Mouse (Mus musculus) embryonic facial prominence, embryonic 12.5 days (tissue): ENCODE measurements around the gene Hist1h2bn. TPM values are rescaled to one million over a fixed set of nuclear protein-coding genes. Genes with fewer than 3 reads are reported as not detected.
"Not testable (repeated sequence)": the region's sequence is repeated elsewhere in the genome, so short reads cannot be mapped to it uniquely, and the experiment has no call there.

Experiments used
- ATAC-seq: fragments of 200-750 bp; cut with Nextera tagmentation; 2 replicates; pipeline ENCODE4 v1.8.0; 2017; ENCODE audit not compliant: insufficient number of reproducible peaks, insufficient read depth, low FRiP score, low TSS enrichment
- H3K27ac ChIP-seq: fragments of 300-500 bp; sonication (generic); 2 replicates; pipeline ENCODE4 v1.5.1; 2016; ENCODE audit warnings: mild to moderate bottlenecking
- H3K27me3 ChIP-seq: fragments of 300-500 bp; sonication (generic); 2 replicates; pipeline ENCODE4 v1.6.1; 2016; ENCODE audit warnings: mild to moderate bottlenecking, moderate library complexity
- H3K36me3 ChIP-seq: fragments of 300-500 bp; sonication (generic); 2 replicates; pipeline ENCODE4 v1.6.1; 2016; ENCODE audit warnings: mild to moderate bottlenecking
- H3K4me1 ChIP-seq: fragments of 300-500 bp; sonication (generic); 2 replicates; pipeline ENCODE4 v1.6.1; 2016
- H3K4me2 ChIP-seq: fragments of 300-500 bp; sonication (generic); replicated peaks from 2 replicates; pipeline ENCODE4 v1.6.1; 2016; ENCODE audit warnings: mild to moderate bottlenecking, moderate library complexity
- H3K4me3 ChIP-seq: fragments of 300-500 bp; sonication (generic); 2 replicates; pipeline ENCODE4 v1.5.1; 2016; ENCODE audit warnings: mild to moderate bottlenecking
- H3K9ac ChIP-seq: fragments of 300-500 bp; sonication (generic); 2 replicates; pipeline ENCODE4 v1.6.1; 2016; ENCODE audit warnings: mild to moderate bottlenecking, moderate library complexity
- H3K9me3 ChIP-seq: fragments of 300-500 bp; sonication (generic); 2 replicates; pipeline ENCODE4 v1.6.1; 2016; ENCODE audit warnings: mild to moderate bottlenecking, moderate library complexity
- WGBS: fragments of 180-500 bp; shearing (Covaris S2); methylation state at CpG from one replicate; pipeline ENCODE4 v1.1.7; 2016; 5-methylcytosine and 5-hydroxymethylcytosine counted together
- polyA plus RNA-seq: library from polyadenylated mRNA; unstranded; fragments of >200 nt; fragmentation: Nextera tagmentation; extraction: Ambion mirVana; gene quantifications from 2 replicates; pipeline ENCODE4 v1.2.1, GENCODE M21; 2016

Gene Hist1h2bn
- polyA plus RNA-seq, 1 experiment from 2014 or later: 4.3 TPM

DNA sequence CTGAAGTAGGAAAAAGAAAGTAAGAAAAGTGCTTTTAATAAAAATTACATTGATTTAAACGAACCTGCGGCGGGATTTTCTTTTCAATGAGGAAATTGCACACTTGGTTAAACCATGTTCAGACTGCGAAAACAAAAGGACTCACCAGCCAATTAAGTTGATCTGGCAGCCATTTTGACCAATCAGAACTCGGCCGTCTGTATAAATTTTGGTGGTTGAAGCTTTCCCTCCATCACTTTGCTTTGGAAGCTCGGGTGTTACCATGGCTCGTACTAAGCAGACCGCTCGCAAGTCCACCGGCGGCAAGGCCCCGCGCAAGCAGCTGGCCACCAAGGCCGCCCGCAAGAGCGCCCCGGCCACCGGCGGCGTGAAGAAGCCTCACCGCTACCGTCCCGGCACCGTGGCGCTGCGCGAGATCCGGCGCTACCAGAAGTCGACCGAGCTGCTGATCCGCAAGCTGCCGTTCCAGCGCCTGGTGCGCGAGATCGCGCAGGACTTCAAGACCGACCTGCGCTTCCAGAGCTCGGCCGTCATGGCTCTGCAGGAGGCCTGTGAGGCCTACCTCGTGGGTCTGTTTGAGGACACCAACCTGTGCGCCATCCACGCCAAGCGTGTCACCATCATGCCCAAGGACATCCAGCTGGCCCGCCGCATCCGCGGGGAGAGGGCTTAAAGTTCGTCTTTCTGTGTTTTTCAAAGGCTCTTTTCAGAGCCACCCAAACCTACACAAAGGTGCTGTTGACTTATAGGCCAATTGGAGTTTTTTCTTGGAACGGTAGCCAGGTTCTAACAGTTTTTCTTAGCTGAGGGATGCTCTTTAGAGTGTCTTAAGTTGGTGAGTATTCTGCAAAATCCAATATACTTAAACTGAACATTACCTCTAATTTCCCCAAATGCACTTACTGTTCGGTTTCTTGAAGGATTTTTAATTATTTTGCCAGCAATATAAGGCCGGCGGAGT lies 36.2 kb upstream of the Hist1h2bn start, which contains the start of gene Hist1h3h:
Gene Hist1h3h (plus strand): TSS at position 263 of the 961 bp plus-strand sequence.
- H3K27me3 ChIP-seq, H3K9me3 ChIP-seq, H3K36me3 ChIP-seq: not testable (repeated sequence)
- under 1% methylated on average over 26 of the region's 56 CpGs for WGBS
- H3K27ac ChIP-seq: peak within 1 kb of the TSS; percentile 98
- peak within 1 kb of the TSS; percentile 49 for H3K4me3 ChIP-seq
- peak within 1 kb of the TSS; percentile 72 for H3K9ac ChIP-seq
- H3K4me1 ChIP-seq: peaks cover 28% of the 10 kb centered on the region
- ATAC-seq: peak; percentile 36; the same call in 1 of the 2 replicates
- H3K4me2 ChIP-seq: peak within 1 kb of the TSS; percentile 85

DNA sequence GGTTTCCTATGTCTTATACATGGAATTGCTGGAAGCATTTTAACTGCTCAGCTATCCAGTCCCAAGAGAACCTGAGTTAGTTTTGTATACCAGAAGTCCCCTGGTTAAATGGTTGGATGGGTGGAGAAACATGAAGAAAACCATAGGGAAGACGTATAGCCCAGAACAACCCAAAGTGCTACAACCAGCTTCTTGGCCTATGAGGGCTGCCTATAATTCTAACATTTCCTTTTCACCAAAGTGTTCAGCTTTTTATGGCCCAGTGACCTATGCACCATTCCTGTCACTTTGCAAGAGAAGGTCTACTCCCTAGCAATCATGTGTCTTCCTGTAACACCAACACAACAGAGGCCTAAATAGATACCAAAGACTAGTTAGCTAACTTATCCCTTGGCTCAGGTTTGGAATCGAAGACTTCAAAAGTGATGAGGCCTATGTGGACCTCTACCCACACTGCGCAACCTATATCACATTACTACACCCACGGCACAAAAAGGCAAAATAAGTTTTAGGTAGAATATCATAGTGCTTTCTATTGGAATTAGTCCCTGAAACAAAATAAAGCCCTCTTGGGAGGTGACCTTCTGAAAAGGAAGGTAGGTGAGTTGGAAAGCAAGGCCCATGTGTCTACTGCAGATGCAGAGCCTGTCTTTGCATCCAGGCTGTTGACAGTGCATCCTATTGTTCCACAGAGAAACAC lies 35.4 kb upstream of the Hist1h2bn start:
- no peaks in the 10 kb centered on the region for H3K9me3 ChIP-seq
- peaks cover 32% of the 10 kb centered on the region for H3K4me1 ChIP-seq
- peak overlapping the region; percentile 47 for H3K4me3 ChIP-seq
- H3K4me2 ChIP-seq: peak overlapping the region; percentile 64
- ATAC-seq: no peak
- H3K27ac ChIP-seq: peak overlapping the region; percentile 90
- 50% methylated on average over 4 of the region's 4 CpGs for WGBS
- peak overlapping the region; percentile 72 for H3K9ac ChIP-seq
- no peaks in the 10 kb centered on the region for H3K27me3 ChIP-seq
- no peaks in the 10 kb centered on the region for H3K36me3 ChIP-seq

DNA sequence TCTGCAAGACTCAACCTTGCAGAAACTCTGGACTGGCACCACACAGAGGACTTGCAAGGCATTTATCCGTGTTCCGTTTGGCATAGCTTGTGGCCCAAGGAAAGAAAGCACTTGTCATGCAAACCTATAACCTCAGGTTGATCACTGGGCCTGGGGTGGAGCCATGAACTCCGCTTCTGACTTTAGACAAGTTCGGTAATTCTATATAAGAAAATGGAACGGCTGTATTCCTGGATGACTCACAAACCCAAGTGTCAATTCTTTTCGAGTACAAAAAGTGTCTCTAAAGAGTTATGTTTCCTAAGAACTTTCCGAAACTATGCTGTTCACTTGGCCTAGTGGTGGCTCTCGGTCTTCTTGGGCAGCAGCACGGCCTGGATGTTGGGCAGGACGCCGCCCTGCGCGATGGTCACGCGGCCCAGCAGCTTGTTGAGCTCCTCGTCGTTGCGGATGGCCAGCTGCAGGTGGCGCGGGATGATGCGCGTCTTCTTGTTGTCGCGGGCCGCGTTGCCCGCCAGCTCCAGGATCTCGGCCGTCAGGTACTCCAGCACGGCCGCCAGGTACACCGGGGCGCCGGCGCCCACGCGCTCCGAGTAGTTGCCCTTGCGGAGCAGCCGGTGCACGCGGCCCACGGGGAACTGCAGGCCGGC lies 32.7 kb upstream of the Hist1h2bn start:
- WGBS: 2% methylated on average over 21 of the region's 44 CpGs
- ATAC-seq: not testable (repeated sequence)

DNA sequence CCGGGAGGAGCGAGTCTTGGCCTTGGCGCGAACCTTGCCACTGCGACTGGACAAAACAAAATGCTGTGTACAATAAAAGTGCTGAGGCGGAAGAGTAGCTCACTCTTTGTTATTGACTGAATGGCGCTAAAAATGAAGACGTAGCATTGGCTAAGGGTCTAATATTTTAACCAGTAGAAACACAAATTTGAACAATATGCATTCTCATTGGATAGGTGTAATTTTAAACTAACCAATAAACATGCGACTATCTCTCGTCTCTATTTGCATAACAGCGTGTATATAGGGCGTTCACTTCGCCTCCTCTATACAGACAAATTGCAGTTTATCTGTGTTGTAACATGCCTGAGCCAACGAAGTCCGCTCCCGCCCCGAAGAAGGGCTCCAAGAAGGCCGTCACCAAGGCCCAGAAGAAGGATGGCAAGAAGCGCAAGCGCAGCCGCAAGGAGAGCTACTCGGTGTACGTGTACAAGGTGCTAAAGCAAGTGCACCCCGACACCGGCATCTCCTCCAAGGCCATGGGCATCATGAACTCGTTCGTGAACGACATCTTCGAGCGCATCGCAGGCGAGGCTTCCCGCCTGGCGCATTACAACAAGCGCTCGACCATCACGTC lies 32.1 kb upstream of the Hist1h2bn start, which contains the start of gene Hist1h2bm:
Gene Hist1h2bm (plus strand): TSS at position 288 of the 616 bp plus-strand sequence.
- H3K9me3 ChIP-seq, H3K36me3 ChIP-seq, H3K27me3 ChIP-seq: not testable (repeated sequence)
- H3K9ac ChIP-seq: peak within 1 kb of the TSS; percentile 54
- peak within 1 kb of the TSS; percentile 61 for H3K4me2 ChIP-seq
- peak; percentile 95 for ATAC-seq
- H3K27ac ChIP-seq: peak within 1 kb of the TSS; percentile 91
- WGBS: under 1% methylated on average over 37 of the region's 37 CpGs
- H3K4me1 ChIP-seq: peaks cover 25% of the 10 kb centered on the region
- H3K4me3 ChIP-seq: peak within 1 kb of the TSS; percentile 38

More for the DNA sequence above, 32.7 kb upstream of the Hist1h2bn start:
- not testable (repeated sequence) for H3K9me3 ChIP-seq, H3K36me3 ChIP-seq, H3K27me3 ChIP-seq
- H3K9ac ChIP-seq: peak overlapping the region; percentile 54
- peaks cover 25% of the 10 kb centered on the region for H3K4me1 ChIP-seq
- peak overlapping the region; percentile 38 for H3K4me3 ChIP-seq
- peak overlapping the region; percentile 61 for H3K4me2 ChIP-seq
- peak overlapping the region; percentile 91 for H3K27ac ChIP-seq

DNA sequence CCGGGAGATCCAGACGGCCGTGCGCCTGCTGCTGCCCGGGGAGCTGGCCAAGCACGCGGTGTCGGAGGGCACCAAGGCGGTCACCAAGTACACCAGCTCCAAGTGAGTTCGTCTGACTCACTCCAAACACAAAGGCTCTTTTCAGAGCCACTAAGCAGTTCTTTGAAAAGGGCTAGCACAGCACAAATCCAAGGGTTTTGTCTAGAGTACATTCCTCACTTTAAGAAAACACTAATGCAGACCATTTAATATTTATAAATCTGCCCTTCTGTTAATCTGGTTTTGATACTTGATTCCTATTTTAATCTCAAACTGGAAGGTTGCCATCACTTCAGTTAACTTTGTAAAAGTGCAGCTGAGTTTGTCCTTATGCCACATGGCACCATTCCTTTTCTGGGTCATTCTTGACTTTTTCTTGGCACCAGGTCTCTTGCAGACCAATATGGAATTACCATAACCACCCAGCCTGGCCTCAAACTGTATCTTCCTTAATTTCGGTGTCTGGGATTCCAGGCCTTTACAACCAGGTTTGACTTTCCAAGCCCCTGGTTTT lies 31.5 kb upstream of the Hist1h2bn start:
- H3K27ac ChIP-seq: peak overlapping the region; percentile 89
- H3K4me2 ChIP-seq: peak overlapping the region; percentile 61
- WGBS: 2% methylated on average over 11 of the region's 11 CpGs
- H3K4me1 ChIP-seq: peaks cover 25% of the 10 kb centered on the region
- H3K4me3 ChIP-seq: peak overlapping the region; percentile 35
- ATAC-seq: no peak
- H3K9me3 ChIP-seq: no peaks in the 10 kb centered on the region
- no peaks in the 10 kb centered on the region for H3K27me3 ChIP-seq
- peak overlapping the region; percentile 53 for H3K9ac ChIP-seq
- H3K36me3 ChIP-seq: no peaks in the 10 kb centered on the region

DNA sequence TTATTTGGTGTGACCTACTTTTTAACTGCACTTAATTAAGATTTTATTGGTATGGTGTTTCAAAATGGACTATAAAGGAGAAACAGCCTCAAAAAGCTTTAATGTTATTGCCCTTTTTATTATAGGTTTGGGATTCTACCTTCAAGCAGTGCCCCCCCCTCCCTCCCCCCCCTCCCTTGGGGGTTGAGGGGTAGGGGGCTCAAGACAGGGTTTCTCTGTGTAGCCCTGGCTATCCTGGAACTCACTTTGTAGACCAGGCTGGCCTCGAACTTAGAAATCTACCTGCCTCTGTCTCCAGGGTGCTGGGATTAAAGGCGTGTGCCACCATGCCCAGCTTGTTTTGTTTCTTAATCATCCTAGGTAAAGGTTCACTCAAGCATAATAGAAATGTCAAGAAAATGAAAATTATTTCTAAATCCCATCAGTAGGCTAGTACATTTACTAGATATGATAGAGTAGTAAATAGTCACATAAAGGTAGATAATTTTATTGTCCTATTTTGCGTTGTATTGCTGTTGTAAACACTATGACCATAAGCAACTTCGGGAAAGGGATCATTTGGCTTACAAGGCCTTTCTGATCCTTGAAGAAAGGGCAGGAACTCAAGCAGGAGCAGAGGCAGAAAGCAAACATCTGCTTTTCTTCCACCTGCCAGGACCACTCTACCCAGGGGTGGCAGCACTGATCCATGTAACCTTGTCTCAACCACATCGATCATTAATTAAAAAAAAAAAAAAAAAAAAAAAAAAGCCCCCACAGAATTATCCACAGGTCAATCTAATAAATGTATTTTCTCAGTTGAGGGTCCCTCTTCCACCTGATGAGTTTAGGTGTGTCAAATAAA lies 30.7 kb upstream of the Hist1h2bn start:
- WGBS: 24% methylated on average over 5 of the region's 5 CpGs
- Histone ChIP-seq H3K27me3 (no peaks in the 10 kb centered on the region), H3K36me3 (no peaks in the 10 kb centered on the region), H3K9ac (no peak overlapping the region), H3K9me3 (no peaks in the 10 kb centered on the region), H3K27ac (peak overlapping the region; percentile 89; the same call in 1 of the 2 replicates), H3K4me1 (peaks cover 22% of the 10 kb centered on the region), H3K4me3 (peak overlapping the region; percentile 35; the same call in 1 of the 2 replicates), H3K4me2 (peak overlapping the region; percentile 61)
- ATAC-seq: no peak

DNA sequence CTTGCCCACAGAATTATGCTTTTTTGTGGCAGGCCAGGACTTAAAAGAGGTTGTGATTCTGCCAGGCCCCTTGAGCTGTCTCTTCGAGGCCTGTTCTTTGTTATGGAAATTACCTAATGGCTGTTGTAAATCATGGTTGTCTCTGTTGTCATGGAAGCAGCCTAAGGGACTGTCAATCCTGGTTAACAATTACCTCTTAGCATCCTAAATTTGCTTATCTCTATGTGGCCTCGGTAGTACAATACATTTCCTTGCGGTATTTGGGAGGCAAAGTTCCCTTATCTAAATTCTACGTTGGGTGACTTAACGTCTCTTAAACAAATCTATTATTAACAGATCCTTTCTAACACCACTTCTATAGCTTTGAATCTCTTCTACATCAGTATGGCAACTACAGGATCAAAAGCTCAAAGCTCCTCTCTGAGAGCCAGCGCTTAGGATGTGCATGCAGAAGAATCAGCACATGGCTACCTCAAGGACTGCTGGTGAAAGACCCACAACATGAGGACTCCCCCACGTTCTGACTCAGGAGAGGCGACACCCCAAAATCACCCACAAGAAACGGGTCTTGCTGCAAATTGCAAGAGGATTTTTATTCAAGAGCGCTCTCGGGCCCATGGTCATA lies 25.9 kb upstream of the Hist1h2bn start:
- no peak overlapping the region for H3K27ac ChIP-seq
- no peak overlapping the region for H3K4me2 ChIP-seq
- ATAC-seq: no peak
- no peaks in the 10 kb centered on the region for H3K27me3 ChIP-seq
- no peak overlapping the region for H3K4me3 ChIP-seq
- H3K9me3 ChIP-seq: no peaks in the 10 kb centered on the region
- peaks cover under 1% of the 10 kb centered on the region; the same call in 1 of the 2 replicates for H3K4me1 ChIP-seq
- 30% methylated on average over 11 of the region's 11 CpGs for WGBS
- H3K36me3 ChIP-seq: no peaks in the 10 kb centered on the region
- H3K9ac ChIP-seq: no peak overlapping the region

DNA sequence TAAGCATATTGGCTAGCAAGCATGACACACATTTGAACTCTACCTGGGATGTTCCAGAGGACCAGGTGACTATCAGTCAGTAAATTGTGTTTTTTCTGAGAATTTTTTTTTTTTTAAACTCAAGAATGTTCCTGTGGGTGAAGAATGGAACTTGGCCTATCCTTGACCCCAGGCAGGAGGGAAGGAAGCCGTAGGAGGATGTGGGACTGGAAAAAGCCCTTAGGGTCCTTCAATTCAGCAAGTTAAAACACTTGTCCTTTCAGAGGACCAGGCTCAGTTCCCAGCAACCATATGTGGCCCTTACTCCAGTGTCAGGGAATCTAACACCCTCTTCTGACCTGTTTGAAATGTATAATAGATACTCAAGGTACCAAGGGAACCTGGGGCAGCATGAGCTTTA lies 24.4 kb upstream of the Hist1h2bn start:
- Histone ChIP-seq H3K36me3 (no peaks in the 10 kb centered on the region), H3K9me3 (no peaks in the 10 kb centered on the region), H3K27ac (no peak overlapping the region), H3K4me3 (no peak overlapping the region), H3K4me1 (peaks cover 6% of the 10 kb centered on the region; the same call in 1 of the 2 replicates), H3K27me3 (no peaks in the 10 kb centered on the region), H3K9ac (no peak overlapping the region), H3K4me2 (no peak overlapping the region)
- WGBS: 25% methylated on average over 1 of the region's 1 CpGs
- no peak for ATAC-seq

DNA sequence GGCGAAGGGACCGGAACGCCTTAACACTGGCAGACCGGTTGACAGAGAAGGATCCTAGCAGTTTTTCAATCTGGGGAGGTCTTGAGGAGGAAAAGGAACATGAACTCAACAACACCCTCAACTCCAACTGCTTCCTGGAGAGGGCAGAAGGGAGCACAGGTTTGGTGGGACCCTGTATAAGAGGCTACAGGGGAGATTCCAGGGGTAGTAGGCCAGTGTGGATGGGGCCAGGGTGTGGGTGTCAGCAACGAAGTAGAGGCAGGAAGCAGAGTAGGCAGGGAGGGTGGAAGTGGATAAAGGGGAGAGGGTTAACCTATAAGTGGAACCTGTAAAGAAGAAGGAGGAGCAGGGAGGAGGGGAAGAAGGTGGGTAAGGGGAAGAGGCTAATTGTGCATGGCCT lies 20.5 kb upstream of the Hist1h2bn start:
- 0 out of 2 replicates have a peak overlapping the region, but pooled peaks have one; percentile 21 for H3K9ac ChIP-seq

More for the DNA sequence above, 20.5 kb upstream of the Hist1h2bn start:
- Histone ChIP-seq H3K4me1 (peaks cover 12% of the 10 kb centered on the region), H3K27ac (peak overlapping the region; percentile 98), H3K4me2 (peak overlapping the region; percentile 63), H3K36me3 (no peaks in the 10 kb centered on the region), H3K4me3 (no peak overlapping the region), H3K27me3 (no peaks in the 10 kb centered on the region), H3K9me3 (no peaks in the 10 kb centered on the region)
- ATAC-seq: no peak
- 64% methylated on average over 5 of the region's 5 CpGs for WGBS
